Mouse (Mus musculus): ENCODE data around the gene Slc30a7. TPM values are rescaled to one million over a fixed set of nuclear protein-coding genes. Genes with fewer than 3 reads are reported as not detected.
A peak's percentile ranks its signal among the peaks of the same experiment; 100 is the strongest.

Slc30a7 gene
- polyA plus RNA-seq, 2 experiments, result 34.3 to 39.8 TPM

DNA sequence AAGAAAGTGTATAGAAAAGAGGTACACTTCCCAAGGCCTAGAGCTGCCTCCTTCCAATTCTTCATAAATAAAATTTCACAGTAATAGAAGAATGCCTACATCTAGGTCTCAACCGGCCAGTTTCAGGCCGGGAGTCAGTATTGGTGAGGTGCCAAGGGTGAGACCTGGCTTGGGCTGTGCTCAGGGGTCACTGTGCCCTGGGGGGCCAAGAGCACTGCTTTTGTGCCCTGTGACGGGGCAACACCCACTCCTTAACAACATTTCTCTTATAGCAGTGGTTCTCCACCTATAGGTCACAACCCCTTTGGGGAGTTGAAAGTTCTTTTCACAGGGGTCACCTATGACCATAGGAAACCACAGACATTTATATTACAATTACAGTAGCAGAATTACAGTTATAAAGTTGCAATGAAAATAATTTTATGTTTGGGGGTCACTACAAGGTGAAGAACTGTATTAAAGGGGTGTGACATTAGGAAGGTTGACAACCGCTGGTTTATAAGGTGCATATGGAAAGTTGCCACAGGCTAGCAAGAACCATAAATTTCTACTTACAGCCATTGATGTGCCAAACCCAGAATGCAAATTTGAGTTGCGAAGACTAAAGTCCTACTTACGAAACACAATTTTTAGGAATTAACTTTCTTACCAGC, 26.1 kb upstream of the Slc30a7 start:
- Histone ChIP-seq H3K9ac (ENCODE audit: low read depth, low read length, severe bottlenecking) (no peak overlapping the region), H3K4me3 (replicated peaks; ENCODE audit: low read length) (no peak overlapping the region), H3K4me1 (ENCODE audit: control insufficient read depth, insufficient read depth, low read length) (no peaks in the 10 kb centered on the region), H3K27me3 (ENCODE audit: control insufficient read depth, insufficient read depth, low read length) (no peaks in the 10 kb centered on the region), H3K4me2 (replicated peaks; ENCODE audit: low read depth, low read length, severe bottlenecking) (no peak overlapping the region), H3K27ac (replicated peaks; ENCODE audit: low read depth, low read length) (no peak overlapping the region), H3K9me3 (ENCODE audit: control insufficient read depth, low read length) (no peaks in the 10 kb centered on the region), H3K36me3 (ENCODE audit: control insufficient read depth, insufficient read depth, low read length) (no peaks in the 10 kb centered on the region)
- ATAC-seq (ENCODE audit: low FRiP score, low read depth), result no peak
- DNase-seq (ENCODE audit: low spot score), result no peak
- TF ChIP-seq POLR2A (IDR thresholded peaks at IDR 0.05; ENCODE audit: borderline replicate concordance, extremely low read depth, insufficient read depth, insufficient read length), result no peak
- 46% methylated on average over 6 of the region's 6 CpGs for WGBS

- no peaks in the 10 kb centered on the region for H3K9me3 ChIP-seq (ENCODE audit: control insufficient read depth, low read length)
- no peak overlapping the region for H3K4me3 ChIP-seq (replicated peaks; ENCODE audit: low read length)
- WGBS, result 44% methylated on average over 11 of the region's 11 CpGs
- DNase-seq (ENCODE audit: low spot score) (peak; percentile 27), ATAC-seq (ENCODE audit: low FRiP score, low read depth) (no peak; the same call in 1 of the 2 replicates)
- no peak overlapping the region for H3K9ac ChIP-seq (ENCODE audit: low read depth, low read length, severe bottlenecking)
- no peak overlapping the region for H3K4me2 ChIP-seq (replicated peaks; ENCODE audit: low read depth, low read length, severe bottlenecking)
- no peak overlapping the region for H3K27ac ChIP-seq (replicated peaks; ENCODE audit: low read depth, low read length)
- no peaks in the 10 kb centered on the region for H3K27me3 ChIP-seq (ENCODE audit: control insufficient read depth, insufficient read depth, low read length)
- no peak for TF ChIP-seq POLR2A (IDR thresholded peaks at IDR 0.05; ENCODE audit: borderline replicate concordance, extremely low read depth, insufficient read depth, insufficient read length)
- no peaks in the 10 kb centered on the region for H3K4me1 ChIP-seq (ENCODE audit: control insufficient read depth, insufficient read depth, low read length)
- 0 out of 2 replicates have a peak, but pooled peaks cover 5% of the 10 kb centered on the region for H3K36me3 ChIP-seq (ENCODE audit: control insufficient read depth, insufficient read depth, low read length)
These were observed 23.1 kb upstream of the Slc30a7 start for GRCm38 (mm10) chr3:116030152-116030788.

- Histone ChIP-seq H3K36me3 (ENCODE audit: control insufficient read depth, insufficient read depth, low read length) (0 out of 2 replicates have a peak, but pooled peaks cover 9% of the 10 kb centered on the region), H3K9me3 (ENCODE audit: control insufficient read depth, low read length) (no peaks in the 10 kb centered on the region), H3K4me2 (replicated peaks; ENCODE audit: low read depth, low read length, severe bottlenecking) (no peak overlapping the region), H3K9ac (ENCODE audit: low read depth, low read length, severe bottlenecking) (no peak overlapping the region), H3K27me3 (ENCODE audit: control insufficient read depth, insufficient read depth, low read length) (no peaks in the 10 kb centered on the region), H3K4me1 (ENCODE audit: control insufficient read depth, insufficient read depth, low read length) (no peaks in the 10 kb centered on the region), H3K27ac (replicated peaks; ENCODE audit: low read depth, low read length) (no peak overlapping the region), H3K4me3 (replicated peaks; ENCODE audit: low read length) (no peak overlapping the region)
- TF ChIP-seq POLR2A (IDR thresholded peaks at IDR 0.05; ENCODE audit: borderline replicate concordance, extremely low read depth, insufficient read depth, insufficient read length), result no peak
- 77% methylated on average over 20 of the region's 20 CpGs for WGBS
- no peak for ATAC-seq (ENCODE audit: low FRiP score, low read depth)
- DNase-seq (ENCODE audit: low spot score), result no peak
These were observed 19.8 kb upstream of the Slc30a7 start for GRCm38 (mm10) chr3:116026996-116027395.

- no peaks in the 10 kb centered on the region for H3K9me3 ChIP-seq (ENCODE audit: control insufficient read depth, low read length)
- H3K9ac ChIP-seq (ENCODE audit: low read depth, low read length, severe bottlenecking), result no peak overlapping the region
- ATAC-seq (ENCODE audit: low FRiP score, low read depth), result no peak
- no peaks in the 10 kb centered on the region for H3K4me1 ChIP-seq (ENCODE audit: control insufficient read depth, insufficient read depth, low read length)
- no peak overlapping the region for H3K4me3 ChIP-seq (replicated peaks; ENCODE audit: low read length)
- no peak overlapping the region for H3K4me2 ChIP-seq (replicated peaks; ENCODE audit: low read depth, low read length, severe bottlenecking)
- H3K36me3 ChIP-seq (ENCODE audit: control insufficient read depth, insufficient read depth, low read length), result 0 out of 2 replicates have a peak, but pooled peaks cover 9% of the 10 kb centered on the region
- DNase-seq (ENCODE audit: low spot score), result no peak
- 92% methylated on average over 10 of the region's 10 CpGs for WGBS
- H3K27me3 ChIP-seq (ENCODE audit: control insufficient read depth, insufficient read depth, low read length), result no peaks in the 10 kb centered on the region
- H3K27ac ChIP-seq (replicated peaks; ENCODE audit: low read depth, low read length), result no peak overlapping the region
- TF ChIP-seq POLR2A (IDR thresholded peaks at IDR 0.05; ENCODE audit: borderline replicate concordance, extremely low read depth, insufficient read depth, insufficient read length), result no peak
These were observed 18.5 kb upstream of the Slc30a7 start for GRCm38 (mm10) chr3:116025701-116026100.

GRCm38 (mm10) chr3:116024669-116025068, 17.5 kb upstream of the Slc30a7 start:
- peak; percentile 54 for DNase-seq (ENCODE audit: low spot score)
- Histone ChIP-seq H3K9me3 (ENCODE audit: control insufficient read depth, low read length) (no peaks in the 10 kb centered on the region), H3K4me1 (ENCODE audit: control insufficient read depth, insufficient read depth, low read length) (no peaks in the 10 kb centered on the region), H3K4me2 (replicated peaks; ENCODE audit: low read depth, low read length, severe bottlenecking) (no peak overlapping the region), H3K27ac (replicated peaks; ENCODE audit: low read depth, low read length) (no peak overlapping the region), H3K27me3 (ENCODE audit: control insufficient read depth, insufficient read depth, low read length) (no peaks in the 10 kb centered on the region), H3K9ac (ENCODE audit: low read depth, low read length, severe bottlenecking) (no peak overlapping the region), H3K4me3 (replicated peaks; ENCODE audit: low read length) (no peak overlapping the region), H3K36me3 (ENCODE audit: control insufficient read depth, insufficient read depth, low read length) (0 out of 2 replicates have a peak, but pooled peaks cover 9% of the 10 kb centered on the region)
- 36% methylated on average over 5 of the region's 5 CpGs for WGBS
- TF ChIP-seq POLR2A (IDR thresholded peaks at IDR 0.05; ENCODE audit: borderline replicate concordance, extremely low read depth, insufficient read depth, insufficient read length), result no peak
- 0 out of 2 replicates have a peak, but pooled peaks have one; percentile 41 for ATAC-seq (ENCODE audit: low FRiP score, low read depth)

Data from limb, embryonic 14.5 days (tissue).